Mouse (Mus musculus) heart, embryonic 12.5 days (tissue): ENCODE data around the gene Pdk1. TPM values are rescaled to one million over a fixed set of nuclear protein-coding genes. Genes with fewer than 3 reads are reported as not detected.
A peak's percentile ranks its signal among the peaks of the same experiment; 100 is the strongest.
"Not testable (repeated sequence)": the region's sequence is repeated elsewhere in the genome, so short reads cannot be mapped to it uniquely, and the experiment has no call there.

Experiments
- ATAC-seq: fragments of 200-750 bp; cut with Nextera tagmentation; 2 replicates; pipeline ENCODE4 v1.8.0; 2017; ENCODE audit warnings: moderate TSS enrichment, moderate library complexity; ENCODE audit not compliant: insufficient number of reproducible peaks, low FRiP score
- H3K27ac ChIP-seq: fragments of 300-500 bp; sonication (generic); 2 replicates; pipeline ENCODE4 v1.5.1; 2016; ENCODE audit warnings: mild to moderate bottlenecking, moderate library complexity; ENCODE audit not compliant: poor library complexity, severe bottlenecking
- H3K27me3 ChIP-seq: fragments of 300-500 bp; sonication (generic); replicated peaks from 2 replicates; pipeline ENCODE4 v1.6.1; 2016; ENCODE audit warnings: mild to moderate bottlenecking, moderate library complexity
- H3K36me3 ChIP-seq: fragments of 300-500 bp; sonication (generic); 2 replicates; pipeline ENCODE4 v1.6.1; 2016; ENCODE audit warnings: mild to moderate bottlenecking, moderate library complexity
- H3K4me1 ChIP-seq: fragments of 300-500 bp; sonication (generic); replicated peaks from 2 replicates; pipeline ENCODE4 v1.6.1; 2016; ENCODE audit warnings: mild to moderate bottlenecking
- H3K4me2 ChIP-seq: fragments of 300-500 bp; sonication (generic); 2 replicates; pipeline ENCODE4 v1.6.1; 2016; ENCODE audit warnings: mild to moderate bottlenecking, moderate library complexity
- H3K4me3 ChIP-seq: fragments of 300-500 bp; sonication (generic); 2 replicates; pipeline ENCODE4 v1.5.1; 2016; ENCODE audit warnings: mild to moderate bottlenecking
- H3K9ac ChIP-seq: fragments of 300-500 bp; sonication (generic); 2 replicates; pipeline ENCODE4 v1.6.1; 2016; ENCODE audit warnings: mild to moderate bottlenecking, moderate library complexity
- H3K9me3 ChIP-seq: fragments of 300-500 bp; sonication (generic); replicated peaks from 2 replicates; pipeline ENCODE4 v1.6.1; 2016; ENCODE audit warnings: mild to moderate bottlenecking, moderate library complexity
- WGBS: fragments of 180-500 bp; shearing (Covaris S2); methylation state at CpG from one replicate; pipeline ENCODE4 v1.1.7; 2016; 5-methylcytosine and 5-hydroxymethylcytosine counted together
- polyA plus RNA-seq: library from polyadenylated mRNA; unstranded; fragments of >200 nt; fragmentation: Nextera tagmentation; extraction: Ambion mirVana; gene quantifications from 2 replicates; pipeline ENCODE4 v1.2.1, GENCODE M21; 2016

Gene Pdk1
- polyA plus RNA-seq, 1 experiment from 2014 or later, result 108 TPM

- H3K4me1 ChIP-seq, H3K27ac ChIP-seq, H3K9ac ChIP-seq, H3K27me3 ChIP-seq, H3K4me2 ChIP-seq, H3K9me3 ChIP-seq, H3K4me3 ChIP-seq, ATAC-seq: not testable (repeated sequence)
- peaks cover 57% of the 10 kb centered on the region for H3K36me3 ChIP-seq
- 6% methylated on average over 6 of the region's 8 CpGs for WGBS
Observed at GRCm38 (mm10) chr2:71852161-71852560, 20.9 kb upstream of the Pdk1 start.

GRCm38 (mm10) chr2:71855076-71855475, 17.9 kb upstream of the Pdk1 start:
- WGBS, result 72% methylated on average over 5 of the region's 5 CpGs
- ATAC-seq, result no peak
- no peak overlapping the region for H3K4me2 ChIP-seq

GRCm38 (mm10) chr2:71863531-71864173, 9.4 kb upstream of the Pdk1 start:
- no peak for ATAC-seq
- WGBS, result 82% methylated on average over 5 of the region's 5 CpGs

More at GRCm38 (mm10) chr2:71855076-71855475, 17.9 kb upstream of the Pdk1 start:
- no peak overlapping the region for H3K27ac ChIP-seq
- no peak overlapping the region for H3K4me3 ChIP-seq
- no peaks in the 10 kb centered on the region for H3K4me1 ChIP-seq
- H3K9me3 ChIP-seq, result no peaks in the 10 kb centered on the region
- H3K36me3 ChIP-seq, result peaks cover 40% of the 10 kb centered on the region
- no peak overlapping the region for H3K9ac ChIP-seq
- H3K27me3 ChIP-seq, result no peaks in the 10 kb centered on the region

GRCm38 (mm10) chr2:71865022-71865421, 8.0 kb upstream of the Pdk1 start:
- H3K9ac ChIP-seq, result no peak overlapping the region
- ATAC-seq, result no peak
- peaks cover 7% of the 10 kb centered on the region for H3K4me1 ChIP-seq
- no peak overlapping the region for H3K27ac ChIP-seq
- no peak overlapping the region for H3K4me3 ChIP-seq
- H3K36me3 ChIP-seq, result no peaks in the 10 kb centered on the region
- WGBS, result 20% methylated on average over 3 of the region's 3 CpGs
- H3K9me3 ChIP-seq, result no peaks in the 10 kb centered on the region
- H3K4me2 ChIP-seq, result no peak overlapping the region
- H3K27me3 ChIP-seq, result no peaks in the 10 kb centered on the region

More at GRCm38 (mm10) chr2:71863531-71864173, 9.4 kb upstream of the Pdk1 start:
- H3K27ac ChIP-seq, result no peak overlapping the region
- H3K4me1 ChIP-seq, result peaks cover 7% of the 10 kb centered on the region
- no peaks in the 10 kb centered on the region for H3K9me3 ChIP-seq
- no peak overlapping the region for H3K4me2 ChIP-seq
- H3K9ac ChIP-seq, result no peak overlapping the region
- H3K36me3 ChIP-seq, result no peaks in the 10 kb centered on the region
- H3K27me3 ChIP-seq, result no peaks in the 10 kb centered on the region
- H3K4me3 ChIP-seq, result no peak overlapping the region

- WGBS, result 57% methylated on average over 3 of the region's 3 CpGs
Observed at GRCm38 (mm10) chr2:71865935-71866334, 7.1 kb upstream of the Pdk1 start.

GRCm38 (mm10) chr2:71866565-71866964, 6.5 kb upstream of the Pdk1 start:
- WGBS, result 31% methylated on average over 1 of the region's 1 CpGs
- H3K27ac ChIP-seq, result 0 out of 2 replicates have a peak overlapping the region, but pooled peaks have one; percentile 6

More at GRCm38 (mm10) chr2:71865935-71866334, 7.1 kb upstream of the Pdk1 start:
- Histone ChIP-seq H3K9me3 (no peaks in the 10 kb centered on the region), H3K4me2 (no peak overlapping the region), H3K4me1 (peaks cover 4% of the 10 kb centered on the region), H3K4me3 (no peak overlapping the region), H3K36me3 (no peaks in the 10 kb centered on the region), H3K27ac (no peak overlapping the region), H3K9ac (no peak overlapping the region), H3K27me3 (no peaks in the 10 kb centered on the region)
- no peak for ATAC-seq

GRCm38 (mm10) chr2:71867019-71867418, 6.0 kb upstream of the Pdk1 start:
- Histone ChIP-seq H3K9me3 (no peaks in the 10 kb centered on the region), H3K4me1 (peaks cover 4% of the 10 kb centered on the region), H3K4me2 (no peak overlapping the region), H3K36me3 (no peaks in the 10 kb centered on the region), H3K27me3 (no peaks in the 10 kb centered on the region), H3K9ac (no peak overlapping the region), H3K4me3 (no peak overlapping the region), H3K27ac (no peak overlapping the region)
- 78% methylated on average over 3 of the region's 3 CpGs for WGBS
- ATAC-seq, result no peak

More at GRCm38 (mm10) chr2:71866565-71866964, 6.5 kb upstream of the Pdk1 start:
- Histone ChIP-seq H3K9me3 (no peaks in the 10 kb centered on the region), H3K36me3 (no peaks in the 10 kb centered on the region), H3K4me3 (no peak overlapping the region), H3K4me2 (no peak overlapping the region), H3K9ac (no peak overlapping the region), H3K4me1 (peaks cover 4% of the 10 kb centered on the region), H3K27me3 (no peaks in the 10 kb centered on the region)
- ATAC-seq, result no peak

- H3K4me3 ChIP-seq, result no peak overlapping the region
- no peak overlapping the region for H3K9ac ChIP-seq
- peak overlapping the region; percentile 55; the same call in 1 of the 2 replicates for H3K27ac ChIP-seq
- 22% methylated on average over 5 of the region's 5 CpGs for WGBS
- no peak for ATAC-seq
- no peaks in the 10 kb centered on the region for H3K9me3 ChIP-seq
- H3K4me2 ChIP-seq, result no peak overlapping the region
- no peaks in the 10 kb centered on the region for H3K27me3 ChIP-seq
- peaks cover 8% of the 10 kb centered on the region for H3K4me1 ChIP-seq
- H3K36me3 ChIP-seq, result no peaks in the 10 kb centered on the region
Observed at GRCm38 (mm10) chr2:71867480-71867879, 5.5 kb upstream of the Pdk1 start.

GRCm38 (mm10) chr2:71868256-71868655, 4.8 kb upstream of the Pdk1 start:
- WGBS, result 89% methylated on average over 1 of the region's 1 CpGs
- Histone ChIP-seq H3K4me3 (no peak overlapping the region), H3K27me3 (no peaks in the 10 kb centered on the region), H3K27ac (no peak overlapping the region), H3K4me2 (no peak overlapping the region), H3K4me1 (peaks cover 8% of the 10 kb centered on the region), H3K9me3 (no peaks in the 10 kb centered on the region), H3K9ac (no peak overlapping the region), H3K36me3 (no peaks in the 10 kb centered on the region)
- ATAC-seq, result no peak

GRCm38 (mm10) chr2:71872141-71872540, 883 bp upstream of the Pdk1 start:
- no peaks in the 10 kb centered on the region for H3K27me3 ChIP-seq
- H3K27ac ChIP-seq, result peak overlapping the region; percentile 94; the same call in 1 of the 2 replicates
- peak overlapping the region; percentile 64 for H3K4me3 ChIP-seq
- H3K4me1 ChIP-seq, result peaks cover 25% of the 10 kb centered on the region
- peak overlapping the region; percentile 82 for H3K4me2 ChIP-seq
- 0 out of 2 replicates have a peak, but pooled peaks cover 4% of the 10 kb centered on the region for H3K36me3 ChIP-seq
- WGBS, result 76% methylated on average over 10 of the region's 10 CpGs
- no peak for ATAC-seq
- no peak overlapping the region for H3K9ac ChIP-seq
- H3K9me3 ChIP-seq, result no peaks in the 10 kb centered on the region

- peaks cover 23% of the 10 kb centered on the region for H3K4me1 ChIP-seq
- peaks cover 9% of the 10 kb centered on the region; the same call in 1 of the 2 replicates for H3K36me3 ChIP-seq
- H3K4me2 ChIP-seq, result peak overlapping the region; percentile 82
- no peaks in the 10 kb centered on the region for H3K27me3 ChIP-seq
- ATAC-seq, result peak; percentile 65
- 2% methylated on average over 51 of the region's 51 CpGs for WGBS
- peak overlapping the region; percentile 94 for H3K27ac ChIP-seq
- H3K9me3 ChIP-seq, result no peaks in the 10 kb centered on the region
- H3K9ac ChIP-seq, result peak overlapping the region; percentile 87
- H3K4me3 ChIP-seq, result peak overlapping the region; percentile 64
Observed at GRCm38 (mm10) chr2:71873474-71874322, 674 bp downstream of the Pdk1 start.
